Mouse (Mus musculus): ENCODE data around the gene Uaca. TPM values are rescaled to one million over a fixed set of nuclear protein-coding genes. Genes with fewer than 3 reads are reported as not detected.

Uaca gene
- polyA plus RNA-seq (2021; fragmentation: Nextera tagmentation) = 1.7 and 1.9 TPM in 2 replicates
- long read RNA-seq, experiment 1, partial matches to known transcripts = 3 of 5 reads
- long read RNA-seq, experiment 1, other reads (novel, unspliced or antisense) = 2 of 5 reads
- long read RNA-seq, experiment 2, partial matches to known transcripts = 6 of 8 reads
- long read RNA-seq, experiment 2, other reads (novel, unspliced or antisense) = 2 of 8 reads

DNA sequence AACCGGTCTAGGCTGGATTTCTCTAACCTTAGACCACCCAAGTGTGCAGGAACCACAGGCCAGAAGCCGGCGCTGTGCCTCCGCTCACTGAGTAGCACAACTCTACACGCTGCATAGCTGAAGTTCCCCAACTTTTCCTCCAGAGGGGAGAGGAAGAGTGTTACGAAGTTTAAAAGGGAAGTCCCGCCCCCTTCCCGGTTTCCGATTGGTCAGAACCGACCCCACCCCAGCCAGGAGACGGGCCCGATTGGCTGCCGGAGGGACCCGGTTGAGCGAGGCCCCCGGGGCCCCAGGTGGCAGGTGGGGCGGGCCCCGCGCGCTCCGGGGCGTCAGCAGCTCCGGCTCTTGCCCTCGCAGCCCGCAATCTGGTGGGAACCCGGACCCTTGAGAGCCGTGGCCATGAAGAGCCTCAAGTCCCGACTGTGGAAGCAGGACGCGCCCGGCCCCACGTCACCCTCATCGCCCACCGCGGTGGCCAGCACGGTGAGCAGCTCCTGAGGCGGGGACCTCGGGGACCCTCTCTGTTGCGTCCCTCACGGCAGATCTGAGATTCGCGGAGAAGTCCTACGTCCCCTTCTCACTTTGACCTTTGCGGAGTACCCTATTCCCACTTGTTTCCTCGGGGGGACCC lies at the start of gene Uaca:
Gene Uaca (plus strand): TSS at position 333 of the 631 bp plus-strand sequence.

Other genes with a start within 250 kb of the Uaca start
- 41.8 and 53.0 TPM in 2 replicates for gene Lrrc49, start 106.4 kb upstream of the Uaca start, polyA plus RNA-seq (2021; fragmentation: Nextera tagmentation)
- 30.0 and 39.1 TPM in 2 replicates for gene Larp6, start 81.6 kb upstream of the Uaca start, polyA plus RNA-seq (2021; fragmentation: Nextera tagmentation)